Mouse (Mus musculus): ENCODE results near the gene Ank2. TPM values are rescaled to one million over a fixed set of nuclear protein-coding genes. Genes with fewer than 3 reads are reported as not detected.
A peak's percentile ranks its signal among the peaks of the same experiment; 100 is the strongest.

Gene Ank2
- polyA plus RNA-seq, 1 experiment from 2014 or later: 19.6 TPM

DNA sequence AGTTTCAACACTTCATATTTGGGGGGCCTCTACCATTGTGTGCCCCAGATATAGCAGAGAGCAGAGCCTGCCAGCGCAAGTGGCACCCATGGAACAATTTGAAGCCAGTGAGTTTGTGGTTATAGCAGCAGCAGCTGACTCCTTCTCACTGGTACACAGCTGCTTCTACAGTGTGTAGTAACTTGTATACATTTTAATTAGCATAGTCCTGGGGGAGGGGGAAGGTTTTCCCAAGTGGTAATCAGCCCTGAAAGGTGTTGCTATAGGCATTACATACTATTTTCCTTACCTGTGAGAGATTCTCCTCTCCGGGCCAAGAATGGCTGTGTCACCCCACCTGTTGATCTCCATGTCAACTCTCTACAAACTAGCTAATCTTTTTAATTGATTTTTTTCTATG is 182.4 kb downstream of the Ank2 start:
- Histone ChIP-seq H3K9ac (no peak overlapping the region), H3K4me1 (ENCODE audit: insufficient read depth) (no peaks in the 10 kb centered on the region), H3K4me3 (ENCODE audit: low read depth, low read length) (no peak overlapping the region), H3K27me3 (ENCODE audit: insufficient read depth, low read length) (no peaks in the 10 kb centered on the region), H3K9me3 (ENCODE audit: low read depth, low read length) (no peaks in the 10 kb centered on the region), H3K36me3 (ENCODE audit: insufficient read depth) (no peaks in the 10 kb centered on the region), H3K4me2 (no peak overlapping the region), H3K27ac (ENCODE audit: low read depth) (no peak overlapping the region)
- DNase-seq (no peak), ATAC-seq (ENCODE audit: insufficient read depth) (no peak)
- 97% methylated on average over 2 of the region's 2 CpGs for whole genome bisulfite sequencing
- TF ChIP-seq CTCF (IDR thresholded peaks at IDR 0.05; ENCODE audit: low read depth): no peak

DNA sequence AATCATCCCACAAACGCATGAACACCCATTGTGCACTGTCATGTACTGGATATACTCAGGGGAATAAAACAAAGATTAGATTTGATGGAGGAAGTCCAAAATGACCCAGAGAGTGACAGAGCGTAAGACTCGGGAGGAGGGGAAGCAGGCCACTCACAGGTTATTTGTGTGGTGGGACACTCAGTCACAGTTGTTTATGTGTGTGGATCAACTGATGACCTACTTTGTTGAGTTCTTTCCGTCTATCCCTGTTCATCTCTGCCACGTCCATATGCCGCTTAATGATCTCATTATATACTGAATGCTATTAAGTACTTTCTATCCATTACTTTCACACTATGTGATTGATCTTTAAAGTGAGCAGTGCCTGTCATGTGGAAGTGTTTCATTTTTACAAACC is 187.6 kb downstream of the Ank2 start:
- Histone ChIP-seq H3K4me1 (ENCODE audit: insufficient read depth) (no peaks in the 10 kb centered on the region), H3K36me3 (ENCODE audit: insufficient read depth) (no peaks in the 10 kb centered on the region), H3K27ac (ENCODE audit: low read depth) (no peak overlapping the region), H3K4me3 (ENCODE audit: low read depth, low read length) (no peak overlapping the region), H3K4me2 (no peak overlapping the region), H3K9ac (no peak overlapping the region), H3K27me3 (ENCODE audit: insufficient read depth, low read length) (no peaks in the 10 kb centered on the region), H3K9me3 (ENCODE audit: low read depth, low read length) (no peaks in the 10 kb centered on the region)
- no peak for ATAC-seq (ENCODE audit: insufficient read depth)
- no peak for TF ChIP-seq CTCF (IDR thresholded peaks at IDR 0.05; ENCODE audit: low read depth)
- no peak for DNase-seq
- WGBS: 64% methylated on average over 6 of the region's 6 CpGs

DNA sequence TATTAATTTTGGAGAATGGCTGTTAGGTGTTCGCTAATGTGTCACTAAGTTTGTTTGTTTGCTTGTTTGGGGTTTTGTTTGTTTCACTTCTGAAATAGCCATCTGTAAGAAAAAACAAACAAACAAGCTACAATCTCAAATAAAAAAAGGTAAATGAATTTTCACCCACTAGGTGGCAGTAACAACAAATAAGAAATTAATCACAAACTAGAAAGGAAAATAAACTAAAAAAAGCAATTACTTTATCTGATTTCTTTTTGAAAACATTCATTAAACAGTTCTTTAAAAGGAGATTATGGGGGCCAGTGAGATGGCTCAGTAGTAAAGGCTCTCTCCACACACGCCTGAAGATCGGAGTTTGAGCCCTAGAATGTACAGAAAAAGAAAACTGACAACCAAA is 189.1 kb downstream of the Ank2 start:
- no peak for ATAC-seq (ENCODE audit: insufficient read depth)
- 63% methylated on average over 3 of the region's 3 CpGs for WGBS

DNA sequence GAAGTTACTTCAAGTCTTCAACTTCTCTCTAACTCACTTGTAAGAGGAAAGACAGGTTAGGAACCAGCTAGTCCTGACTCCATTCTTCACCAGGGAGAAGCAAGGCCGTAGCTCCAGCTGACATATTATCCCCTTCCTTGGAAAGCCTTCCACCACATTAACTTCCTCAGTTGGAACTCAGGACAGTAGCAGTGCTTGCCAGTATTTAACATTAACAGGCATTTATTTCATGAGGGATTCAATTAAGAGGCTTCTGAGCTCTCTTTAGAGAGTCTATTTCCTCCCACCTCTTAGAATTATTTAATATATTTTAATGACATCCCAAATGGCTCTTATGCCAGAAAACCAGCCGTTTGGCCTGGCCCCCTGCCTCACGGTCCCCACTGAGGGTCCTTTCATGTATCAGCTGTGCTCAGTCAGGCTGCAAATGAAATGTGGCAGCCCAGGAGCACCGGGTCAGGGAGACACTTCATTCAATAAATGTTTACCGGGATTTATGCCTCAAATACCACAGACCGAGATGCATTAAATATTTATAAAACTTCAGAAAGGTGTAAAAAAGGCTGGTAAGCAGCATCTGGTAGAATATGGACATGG is 195.1 kb downstream of the Ank2 start:
- H3K9me3 ChIP-seq (ENCODE audit: low read depth, low read length): no peaks in the 10 kb centered on the region
- TF ChIP-seq CTCF (IDR thresholded peaks at IDR 0.05; ENCODE audit: low read depth): no peak

More for the DNA sequence above, 189.1 kb downstream of the Ank2 start:
- Histone ChIP-seq H3K9ac (no peak overlapping the region), H3K27me3 (ENCODE audit: insufficient read depth, low read length) (no peaks in the 10 kb centered on the region), H3K36me3 (ENCODE audit: insufficient read depth) (no peaks in the 10 kb centered on the region), H3K4me2 (no peak overlapping the region), H3K4me1 (ENCODE audit: insufficient read depth) (no peaks in the 10 kb centered on the region), H3K4me3 (ENCODE audit: low read depth, low read length) (no peak overlapping the region), H3K9me3 (ENCODE audit: low read depth, low read length) (no peaks in the 10 kb centered on the region), H3K27ac (ENCODE audit: low read depth) (no peak overlapping the region)
- peak; percentile 25; the same call in 1 of the 2 replicates for TF ChIP-seq CTCF (IDR thresholded peaks at IDR 0.05; ENCODE audit: low read depth)
- DNase-seq: peak; percentile 60

DNA sequence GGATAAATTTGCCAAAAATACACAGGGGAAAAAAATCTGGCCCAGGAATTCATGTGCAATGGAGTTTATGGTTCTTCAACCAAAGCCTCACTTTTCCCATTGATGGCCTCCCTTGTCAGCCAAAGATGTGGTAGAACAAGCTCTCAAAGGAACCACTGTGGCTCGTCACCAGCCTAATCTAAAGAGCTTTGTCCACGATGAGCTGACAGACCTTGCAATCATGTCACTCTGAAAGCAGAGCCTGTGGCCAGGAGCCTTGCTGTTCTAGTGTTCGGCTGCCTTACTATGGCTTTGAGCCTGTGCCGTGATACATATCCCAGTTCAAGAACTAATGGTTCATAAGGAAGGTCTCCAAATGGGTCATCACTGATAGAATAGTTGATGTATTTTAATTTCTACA is 196.1 kb downstream of the Ank2 start:
- WGBS: 80% methylated on average over 4 of the region's 4 CpGs
- no peak for TF ChIP-seq CTCF (IDR thresholded peaks at IDR 0.05; ENCODE audit: low read depth)
- H3K4me1 ChIP-seq (ENCODE audit: insufficient read depth): no peaks in the 10 kb centered on the region
- no peak overlapping the region for H3K27ac ChIP-seq (ENCODE audit: low read depth)
- no peak overlapping the region for H3K4me2 ChIP-seq
- ATAC-seq (ENCODE audit: insufficient read depth) (no peak), DNase-seq (no peak)
- no peaks in the 10 kb centered on the region for H3K9me3 ChIP-seq (ENCODE audit: low read depth, low read length)
- no peak overlapping the region for H3K4me3 ChIP-seq (ENCODE audit: low read depth, low read length)
- H3K36me3 ChIP-seq (ENCODE audit: insufficient read depth): no peaks in the 10 kb centered on the region
- no peak overlapping the region for H3K9ac ChIP-seq
- no peaks in the 10 kb centered on the region for H3K27me3 ChIP-seq (ENCODE audit: insufficient read depth, low read length)

More for the DNA sequence above, 195.1 kb downstream of the Ank2 start:
- DNase-seq (no peak), ATAC-seq (ENCODE audit: insufficient read depth) (no peak)
- Histone ChIP-seq H3K27ac (ENCODE audit: low read depth) (no peak overlapping the region), H3K36me3 (ENCODE audit: insufficient read depth) (no peaks in the 10 kb centered on the region), H3K4me2 (no peak overlapping the region), H3K4me3 (ENCODE audit: low read depth, low read length) (no peak overlapping the region), H3K27me3 (ENCODE audit: insufficient read depth, low read length) (no peaks in the 10 kb centered on the region), H3K9ac (no peak overlapping the region), H3K4me1 (ENCODE audit: insufficient read depth) (no peaks in the 10 kb centered on the region)
- WGBS: 41% methylated on average over 6 of the region's 6 CpGs

DNA sequence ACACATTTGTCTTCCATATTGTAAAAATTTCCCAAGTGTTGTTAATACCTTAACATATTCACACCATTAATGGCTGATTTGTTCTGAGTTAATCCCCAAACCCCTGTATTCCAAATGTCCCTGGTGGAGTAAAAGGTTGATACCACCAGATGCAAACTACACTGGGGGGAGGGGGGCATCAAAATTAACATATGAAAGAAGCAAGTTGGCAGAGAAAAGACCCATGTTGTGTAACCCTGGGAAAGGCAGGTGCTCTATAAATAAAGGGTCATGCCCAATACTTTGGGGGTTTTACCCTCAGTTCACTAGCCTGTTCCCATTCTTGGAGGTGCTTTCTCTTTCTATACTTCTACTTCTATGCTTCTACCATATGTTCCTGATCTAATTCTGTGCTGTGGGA is 198.4 kb downstream of the Ank2 start:
- ATAC-seq (ENCODE audit: insufficient read depth) (no peak), DNase-seq (no peak)
- H3K27me3 ChIP-seq (ENCODE audit: insufficient read depth, low read length): no peaks in the 10 kb centered on the region
- no peak for TF ChIP-seq CTCF (IDR thresholded peaks at IDR 0.05; ENCODE audit: low read depth)
- H3K4me3 ChIP-seq (ENCODE audit: low read depth, low read length): no peak overlapping the region
- H3K9ac ChIP-seq: no peak overlapping the region
- no peaks in the 10 kb centered on the region for H3K36me3 ChIP-seq (ENCODE audit: insufficient read depth)
- H3K27ac ChIP-seq (ENCODE audit: low read depth): no peak overlapping the region
- no peaks in the 10 kb centered on the region for H3K4me1 ChIP-seq (ENCODE audit: insufficient read depth)
- no peaks in the 10 kb centered on the region for H3K9me3 ChIP-seq (ENCODE audit: low read depth, low read length)
- no peak overlapping the region for H3K4me2 ChIP-seq

DNA sequence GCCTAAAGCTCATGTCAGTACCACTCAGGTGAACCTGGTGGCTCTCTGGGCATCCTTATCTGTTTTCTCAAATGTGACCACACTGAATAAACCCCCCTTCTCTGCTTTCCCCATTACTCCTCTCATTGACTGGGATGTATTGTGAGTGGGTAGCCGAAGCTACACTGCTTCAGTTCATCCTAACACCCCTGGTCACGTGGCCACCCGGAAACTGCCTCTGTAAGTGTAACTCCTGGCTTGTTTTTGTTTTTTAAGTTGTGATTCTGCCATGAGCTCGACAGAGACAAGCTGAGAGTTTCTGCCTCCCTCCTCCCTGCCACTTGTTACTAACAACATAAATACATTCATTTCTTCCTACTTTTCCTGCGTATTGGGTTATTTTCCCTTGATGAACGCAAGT is 203.2 kb downstream of the Ank2 start:
- no peak overlapping the region for H3K4me2 ChIP-seq
- WGBS: 75% methylated on average over 6 of the region's 6 CpGs

More for the DNA sequence above, 203.2 kb downstream of the Ank2 start:
- Histone ChIP-seq H3K27ac (ENCODE audit: low read depth) (no peak overlapping the region), H3K36me3 (ENCODE audit: insufficient read depth) (no peaks in the 10 kb centered on the region), H3K27me3 (ENCODE audit: insufficient read depth, low read length) (no peaks in the 10 kb centered on the region), H3K4me1 (ENCODE audit: insufficient read depth) (no peaks in the 10 kb centered on the region), H3K9me3 (ENCODE audit: low read depth, low read length) (no peaks in the 10 kb centered on the region), H3K4me3 (ENCODE audit: low read depth, low read length) (no peak overlapping the region), H3K9ac (no peak overlapping the region)
- no peak for TF ChIP-seq CTCF (IDR thresholded peaks at IDR 0.05; ENCODE audit: low read depth)
- DNase-seq: no peak
- no peak for ATAC-seq (ENCODE audit: insufficient read depth)
